Mouse (Mus musculus) urinary bladder, postnatal 4 days (tissue): ENCODE results near the gene Rsph14.

Source experiments
- DNase-seq, 2 experiments: peaks; one replicate each; pipeline ENCODE4 v3.0.0; 2021 to 2022; ENCODE audit warnings: low spot score in 2 of 2

The Rsph14 gene

GRCm38 (mm10) chr10:75032395-75032794 is at the start of gene Rsph14:
Rsph14 (minus strand) TSS chr10:75032586.
- peak in 1 of 2 experiments; percentile 61 for DNase-seq

GRCm38 (mm10) chr10:75078174-75079128 is 46.1 kb upstream of the Rsph14 start:
- no peak for DNase-seq

GRCm38 (mm10) chr10:75075665-75076064 is 43.3 kb upstream of the Rsph14 start:
- no peak for DNase-seq

- DNase-seq = no peak
These were observed 38.0 kb upstream of the Rsph14 start for GRCm38 (mm10) chr10:75070281-75070976.

- DNase-seq = no peak
These were observed 36.4 kb upstream of the Rsph14 start for GRCm38 (mm10) chr10:75068624-75069328.

- no peak for DNase-seq
These were observed 35.7 kb upstream of the Rsph14 start for GRCm38 (mm10) chr10:75068086-75068485.

GRCm38 (mm10) chr10:75067446-75067845 is 35.1 kb upstream of the Rsph14 start:
- DNase-seq = no peak

GRCm38 (mm10) chr10:75065691-75066090 is 33.3 kb upstream of the Rsph14 start:
- no peak for DNase-seq

- DNase-seq = peak in 1 of 2 experiments; percentile 55
These were observed 31.0 kb upstream of the Rsph14 start for GRCm38 (mm10) chr10:75063301-75063965.

- no peak for DNase-seq
These were observed 30.2 kb upstream of the Rsph14 start for GRCm38 (mm10) chr10:75062621-75063020.

GRCm38 (mm10) chr10:75062189-75062561 is 29.8 kb upstream of the Rsph14 start:
- DNase-seq = no peak

- DNase-seq = peak in 1 of 2 experiments; percentile 59
These were observed 29.2 kb upstream of the Rsph14 start for GRCm38 (mm10) chr10:75061341-75062188.

- peak in 1 of 2 experiments; percentile 59 for DNase-seq
These were observed 28.5 kb upstream of the Rsph14 start for GRCm38 (mm10) chr10:75060843-75061235.

- peak; percentile 66 to 77 for DNase-seq
These were observed 27.9 kb upstream of the Rsph14 start, which contains the start of gene Bcr for GRCm38 (mm10) chr10:75060217-75060842. Bcr (plus strand) TSS chr10:75060592.

GRCm38 (mm10) chr10:75059396-75059795 is 27.0 kb upstream of the Rsph14 start:
- DNase-seq = peak in 1 of 2 experiments; percentile 61

- DNase-seq = no peak
These were observed 26.5 kb upstream of the Rsph14 start for GRCm38 (mm10) chr10:75058761-75059395.

GRCm38 (mm10) chr10:75058336-75058735 is 25.9 kb upstream of the Rsph14 start:
- DNase-seq = no peak

- DNase-seq = no peak
These were observed 23.9 kb upstream of the Rsph14 start for GRCm38 (mm10) chr10:75056255-75056654.

GRCm38 (mm10) chr10:75055672-75056071 is 23.3 kb upstream of the Rsph14 start:
- no peak for DNase-seq
